Mouse (Mus musculus) thymus, adult 2 months (tissue): Measurements from ENCODE around the gene Smim15.

Experiments
- CTCF ChIP-seq: fragments of 200-500 bp; IDR thresholded peaks from 2 replicates; pipeline ENCODE4 v1.5.1; 2012; ENCODE audit warnings: mild to moderate bottlenecking, control low read depth, low read length, moderate library complexity, borderline replicate concordance; ENCODE audit not compliant: control insufficient read depth, poor library complexity, insufficient read depth; ENCODE audit errors: extremely low read depth
- POLR2A ChIP-seq: fragments of 200-500 bp; IDR thresholded peaks from 2 replicates; pipeline ENCODE4 v1.6.1; 2012; ENCODE audit warnings: mild to moderate bottlenecking, low read length, control low read depth, moderate library complexity; ENCODE audit not compliant: control insufficient read depth, poor library complexity, insufficient read depth; ENCODE audit errors: extremely low read depth

GRCm38 (mm10) chr13:108086724-108087123 lies 42.5 kb downstream of the Smim15 start:
- no peak for TF ChIP-seq CTCF
- no peak for TF ChIP-seq POLR2A
